Mouse (Mus musculus) cortical plate, adult 2 months (tissue): Measurements from ENCODE around the gene Oxnad1.

ENCODE experiments used
- CTCF ChIP-seq: fragments of 200-500 bp; IDR thresholded peaks from 2 replicates; pipeline ENCODE4 v1.5.1; 2011; ENCODE audit warnings: mild to moderate bottlenecking, control low read depth, low read length; ENCODE audit not compliant: insufficient read depth; ENCODE audit errors: extremely low read depth
- POLR2A ChIP-seq: fragments of 200-500 bp; IDR thresholded peaks from 2 replicates; pipeline ENCODE4 v1.6.1; 2011; ENCODE audit warnings: mild to moderate bottlenecking, low read length, control low read depth; ENCODE audit not compliant: insufficient read depth; ENCODE audit errors: extremely low read depth

DNA sequence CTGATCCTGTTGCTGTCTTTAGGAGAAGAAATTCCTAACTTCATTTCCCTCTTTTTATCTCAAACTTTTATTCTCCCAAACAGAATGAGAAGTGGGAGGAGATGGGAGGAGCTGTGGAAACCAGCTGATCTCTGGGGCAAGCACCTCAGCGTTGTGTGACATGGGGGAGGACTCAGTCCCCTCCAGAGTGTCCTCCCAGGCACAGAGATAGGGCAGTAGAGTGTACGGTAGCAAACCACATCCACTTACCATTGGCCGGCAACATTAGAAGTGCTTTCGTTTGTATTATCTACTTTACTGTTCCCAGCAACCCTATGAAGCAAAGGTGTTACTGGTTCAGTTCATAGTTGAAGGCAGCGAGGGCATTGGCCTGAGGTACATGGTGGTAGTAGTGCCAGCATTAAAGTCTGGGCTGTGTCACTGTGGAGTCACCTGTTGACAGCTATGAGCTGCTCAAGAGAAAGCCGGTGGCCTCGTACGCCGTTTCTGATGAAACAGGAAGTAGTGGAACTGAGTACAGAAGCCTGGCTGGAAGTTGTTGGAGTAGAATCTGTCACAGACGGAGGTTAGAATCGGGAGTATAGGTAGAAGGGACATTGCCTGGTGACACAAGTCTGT, 8.4 kb downstream of the Oxnad1 start:
- no peak for TF ChIP-seq CTCF
- no peak for TF ChIP-seq POLR2A
